Mouse (Mus musculus) limb, embryonic 15.5 days (tissue): ENCODE measurements at regions not wholly inside any gene's neighbourhood (a gene's known extent, or its start where the extent isn't known, plus 50 kb on each side); places are given as distances from the start of the nearest gene placed in this dataset.
"Not testable (repeated sequence)": the region's sequence is repeated elsewhere in the genome, so short reads cannot be mapped to it uniquely, and the experiment has no call there.

Source experiments
- ATAC-seq: fragments of 200-750 bp; cut with Nextera tagmentation; 2 replicates; pipeline ENCODE4 v1.8.0; 2017; ENCODE audit warnings: low read depth, moderate TSS enrichment; ENCODE audit not compliant: insufficient number of reproducible peaks, low FRiP score, low TSS enrichment
- H3K27ac ChIP-seq: fragments of 300-500 bp; sonication (generic); 2 replicates; pipeline ENCODE4 v1.5.1; 2015; ENCODE audit warnings: moderate library complexity, mild to moderate bottlenecking, inconsistent platforms
- H3K27me3 ChIP-seq: fragments of 300-500 bp; sonication (generic); 2 replicates; pipeline ENCODE4 v1.6.1; 2015; ENCODE audit warnings: inconsistent platforms
- H3K36me3 ChIP-seq: fragments of 300-500 bp; sonication (generic); 2 replicates; pipeline ENCODE4 v1.6.1; 2015; ENCODE audit warnings: inconsistent platforms
- H3K4me1 ChIP-seq: fragments of 300-500 bp; sonication (generic); 2 replicates; pipeline ENCODE4 v1.6.1; 2015; ENCODE audit warnings: inconsistent platforms
- H3K4me2 ChIP-seq: fragments of 300-500 bp; sonication (generic); 2 replicates; pipeline ENCODE4 v1.6.1; 2015; ENCODE audit warnings: mild to moderate bottlenecking, inconsistent platforms
- H3K4me3 ChIP-seq: fragments of 300-500 bp; sonication (generic); 2 replicates; pipeline ENCODE4 v1.5.1; 2015; ENCODE audit warnings: mild to moderate bottlenecking, inconsistent platforms
- H3K9ac ChIP-seq: fragments of 300-500 bp; sonication (generic); 2 replicates; pipeline ENCODE4 v1.6.1; 2015; ENCODE audit warnings: inconsistent platforms
- H3K9me3 ChIP-seq: fragments of 300-500 bp; sonication (generic); 2 replicates; pipeline ENCODE4 v1.6.1; 2016; ENCODE audit warnings: inconsistent platforms
- WGBS: fragments of 180-500 bp; shearing (Covaris S2); methylation state at CpG from one replicate; pipeline ENCODE4 v1.1.7; 2015; 5-methylcytosine and 5-hydroxymethylcytosine counted together

- no peak for ATAC-seq
- no peaks in the 10 kb centered on the region for H3K9me3 ChIP-seq
- WGBS: 46% methylated on average over 17 of the region's 17 CpGs
- no peaks in the 10 kb centered on the region for H3K36me3 ChIP-seq
- no peak overlapping the region for H3K9ac ChIP-seq
- H3K27me3 ChIP-seq: no peaks in the 10 kb centered on the region
- no peak overlapping the region for H3K27ac ChIP-seq
- H3K4me3 ChIP-seq: peak overlapping the region; percentile 15
- H3K4me1 ChIP-seq: peaks cover 3% of the 10 kb centered on the region; the same call in 1 of the 2 replicates
- peak overlapping the region; percentile 36 for H3K4me2 ChIP-seq
These were observed 92.6 kb upstream of the Zfp706 start for GRCm38 (mm10) chr15:37099927-37100766.

DNA sequence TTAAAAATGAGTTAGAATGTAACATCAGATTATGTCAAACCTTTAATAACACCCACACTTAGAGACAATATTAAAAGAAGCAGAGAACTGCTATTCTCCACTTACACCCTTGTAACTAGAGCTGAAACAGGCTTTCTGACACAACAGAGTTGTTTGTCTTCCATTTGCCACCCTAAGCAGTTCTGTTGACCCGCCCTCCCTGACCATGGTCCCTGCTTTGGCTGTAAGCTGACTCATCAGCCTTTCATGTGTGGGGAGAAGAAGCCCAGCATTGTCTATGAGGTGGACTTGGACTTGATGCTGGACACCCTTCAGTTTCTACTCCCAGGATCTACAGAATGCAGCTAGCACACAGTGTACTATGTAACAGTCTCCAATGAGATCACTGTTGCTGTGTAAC lies 91.6 kb upstream of the Zfp706 start:
- no peak overlapping the region for H3K4me3 ChIP-seq
- WGBS: 89% methylated on average over 1 of the region's 1 CpGs
- H3K36me3 ChIP-seq: no peaks in the 10 kb centered on the region
- no peak overlapping the region for H3K27ac ChIP-seq
- no peak overlapping the region for H3K4me2 ChIP-seq
- H3K9me3 ChIP-seq: no peaks in the 10 kb centered on the region
- ATAC-seq: no peak
- no peak overlapping the region for H3K9ac ChIP-seq
- H3K4me1 ChIP-seq: peaks cover 3% of the 10 kb centered on the region; the same call in 1 of the 2 replicates
- no peaks in the 10 kb centered on the region for H3K27me3 ChIP-seq

- Histone ChIP-seq H3K9me3 (no peaks in the 10 kb centered on the region), H3K27me3 (no peaks in the 10 kb centered on the region), H3K36me3 (no peaks in the 10 kb centered on the region), H3K9ac (no peak overlapping the region), H3K4me1 (peaks cover 3% of the 10 kb centered on the region; the same call in 1 of the 2 replicates), H3K4me2 (no peak overlapping the region), H3K4me3 (no peak overlapping the region), H3K27ac (no peak overlapping the region)
- ATAC-seq: no peak
- WGBS: 94% methylated on average over 7 of the region's 7 CpGs
These were observed 89.9 kb upstream of the Zfp706 start for GRCm38 (mm10) chr15:37097426-37097825.

DNA sequence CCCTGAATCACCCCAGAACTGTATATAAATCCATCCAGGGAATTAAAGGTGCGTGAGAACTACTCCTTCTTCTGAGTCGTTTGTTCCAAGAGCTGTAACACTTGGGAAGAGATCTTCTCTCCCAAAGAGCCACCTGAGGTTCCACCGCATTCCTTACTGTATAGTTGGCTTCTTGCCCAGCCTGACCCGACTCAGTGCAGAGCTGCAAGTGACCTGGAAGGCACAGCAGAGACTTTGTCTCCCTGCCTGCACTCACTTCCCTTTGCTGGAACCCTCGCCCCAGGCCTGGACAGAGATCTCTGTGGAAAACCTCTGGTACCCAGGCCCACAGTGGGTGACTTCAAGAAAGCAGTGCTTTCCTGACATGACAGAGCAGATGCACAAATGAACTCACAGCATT lies 83.6 kb upstream of the Zfp706 start:
- H3K4me2 ChIP-seq, H3K27ac ChIP-seq, ATAC-seq, H3K4me1 ChIP-seq, H3K36me3 ChIP-seq, H3K27me3 ChIP-seq, H3K9ac ChIP-seq, H3K9me3 ChIP-seq, H3K4me3 ChIP-seq: not testable (repeated sequence)
- 34% methylated on average over 5 of the region's 5 CpGs for WGBS

DNA sequence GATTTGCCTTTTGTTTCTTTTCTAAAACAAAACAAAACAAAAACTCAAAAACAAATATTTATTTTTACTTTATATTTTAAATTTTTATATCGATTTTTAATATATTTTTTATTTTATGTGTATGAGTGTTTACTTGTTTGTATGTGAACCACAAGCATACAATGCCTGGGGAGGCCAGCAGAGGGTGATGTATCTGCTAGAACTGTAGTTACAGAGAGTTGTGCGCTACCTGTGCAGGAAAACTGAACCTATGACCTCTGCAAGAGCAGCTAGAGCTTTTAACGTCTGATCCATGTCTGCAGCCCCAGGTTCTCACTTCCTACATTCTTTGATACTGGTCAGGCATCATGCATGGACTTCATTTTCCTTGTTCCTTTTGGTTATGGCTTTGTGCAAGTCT lies 76.2 kb upstream of the Zfp706 start:
- ATAC-seq: no peak
- H3K27ac ChIP-seq: no peak overlapping the region
- H3K4me1 ChIP-seq: no peaks in the 10 kb centered on the region
- H3K27me3 ChIP-seq: no peaks in the 10 kb centered on the region
- H3K9ac ChIP-seq: no peak overlapping the region
- H3K4me2 ChIP-seq: no peak overlapping the region
- WGBS: 83% methylated on average over 3 of the region's 3 CpGs
- H3K9me3 ChIP-seq: no peaks in the 10 kb centered on the region; the same call in 1 of the 2 replicates
- no peaks in the 10 kb centered on the region for H3K36me3 ChIP-seq
- H3K4me3 ChIP-seq: no peak overlapping the region

GRCm38 (mm10) chr15:37081836-37082235 lies 74.3 kb upstream of the Zfp706 start:
- H3K9ac ChIP-seq: no peak overlapping the region
- 67% methylated on average over 2 of the region's 2 CpGs for WGBS

GRCm38 (mm10) chr15:37080931-37081330 lies 73.4 kb upstream of the Zfp706 start:
- H3K4me1 ChIP-seq: no peaks in the 10 kb centered on the region
- WGBS: 87% methylated on average over 2 of the region's 2 CpGs
- no peaks in the 10 kb centered on the region for H3K36me3 ChIP-seq
- no peaks in the 10 kb centered on the region for H3K27me3 ChIP-seq
- no peak for ATAC-seq
- H3K4me2 ChIP-seq: no peak overlapping the region
- no peak overlapping the region for H3K9ac ChIP-seq
- no peak overlapping the region for H3K27ac ChIP-seq
- H3K9me3 ChIP-seq: no peaks in the 10 kb centered on the region
- no peak overlapping the region for H3K4me3 ChIP-seq

More at GRCm38 (mm10) chr15:37081836-37082235, 74.3 kb upstream of the Zfp706 start:
- no peaks in the 10 kb centered on the region for H3K4me1 ChIP-seq
- no peaks in the 10 kb centered on the region for H3K27me3 ChIP-seq
- H3K9me3 ChIP-seq: no peaks in the 10 kb centered on the region
- H3K4me3 ChIP-seq: no peak overlapping the region
- no peaks in the 10 kb centered on the region for H3K36me3 ChIP-seq
- no peak overlapping the region for H3K4me2 ChIP-seq
- no peak for ATAC-seq
- H3K27ac ChIP-seq: no peak overlapping the region

DNA sequence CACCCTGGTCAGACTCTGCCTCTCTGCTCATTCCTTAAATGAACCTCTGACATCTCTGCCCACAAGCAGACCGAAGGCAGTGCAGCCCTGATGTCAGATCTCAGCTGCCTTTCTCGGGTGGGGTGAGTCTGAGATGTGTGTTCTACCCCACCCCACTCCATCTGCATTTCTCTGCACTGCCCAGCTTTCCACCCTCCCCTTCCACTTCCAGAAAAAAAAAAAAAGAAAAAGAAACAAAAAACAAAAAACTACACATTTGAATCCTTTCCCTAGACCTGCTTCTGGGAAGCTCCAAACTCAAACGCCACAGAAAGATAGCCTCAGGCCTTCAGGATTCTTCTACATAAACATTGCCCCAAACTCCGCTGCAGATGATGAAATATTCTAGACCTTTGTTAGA lies 72.8 kb upstream of the Zfp706 start:
- WGBS: 83% methylated on average over 4 of the region's 4 CpGs
- no peaks in the 10 kb centered on the region for H3K36me3 ChIP-seq

GRCm38 (mm10) chr15:37074207-37074606 lies 66.6 kb upstream of the Zfp706 start:
- H3K9ac ChIP-seq, H3K27ac ChIP-seq, H3K4me1 ChIP-seq, H3K4me3 ChIP-seq, H3K36me3 ChIP-seq, H3K9me3 ChIP-seq, ATAC-seq, H3K27me3 ChIP-seq, H3K4me2 ChIP-seq: not testable (repeated sequence)
- 86% methylated on average over 2 of the region's 2 CpGs for WGBS

More for the DNA sequence above, 72.8 kb upstream of the Zfp706 start:
- Histone ChIP-seq H3K27ac (no peak overlapping the region), H3K9me3 (no peaks in the 10 kb centered on the region), H3K9ac (no peak overlapping the region), H3K4me3 (no peak overlapping the region), H3K4me1 (no peaks in the 10 kb centered on the region), H3K4me2 (no peak overlapping the region), H3K27me3 (no peaks in the 10 kb centered on the region)
- ATAC-seq: no peak

GRCm38 (mm10) chr15:37072202-37072862 lies 64.8 kb upstream of the Zfp706 start:
- Histone ChIP-seq H3K4me3 (no peak overlapping the region), H3K4me1 (no peaks in the 10 kb centered on the region), H3K4me2 (no peak overlapping the region), H3K9me3 (no peaks in the 10 kb centered on the region), H3K9ac (no peak overlapping the region), H3K27me3 (no peaks in the 10 kb centered on the region), H3K27ac (no peak overlapping the region), H3K36me3 (no peaks in the 10 kb centered on the region)
- no peak for ATAC-seq
- 74% methylated on average over 5 of the region's 5 CpGs for WGBS

DNA sequence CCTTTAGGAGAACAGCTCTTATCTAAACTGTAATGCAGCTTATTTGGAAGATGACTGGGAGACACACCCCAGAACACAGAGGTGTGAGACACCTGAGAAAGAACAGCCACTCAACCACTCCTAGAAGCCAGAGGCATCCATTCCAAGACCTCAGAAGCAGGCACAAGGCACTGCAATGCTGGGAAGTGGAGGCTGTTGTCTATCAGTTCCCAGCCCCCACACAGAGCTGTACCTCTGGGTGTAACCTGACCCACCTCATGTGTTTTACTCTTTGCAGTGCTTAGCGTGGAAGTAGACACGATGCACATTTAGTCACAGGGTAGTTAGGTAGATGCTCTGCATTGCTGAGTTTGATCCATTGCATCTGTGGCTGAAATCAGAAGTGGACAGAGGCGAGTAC lies 62.6 kb upstream of the Zfp706 start:
- Histone ChIP-seq H3K4me3 (no peak overlapping the region), H3K27ac (no peak overlapping the region), H3K4me2 (no peak overlapping the region), H3K9ac (no peak overlapping the region), H3K27me3 (no peaks in the 10 kb centered on the region), H3K9me3 (no peaks in the 10 kb centered on the region), H3K36me3 (no peaks in the 10 kb centered on the region), H3K4me1 (no peaks in the 10 kb centered on the region)
- WGBS: 41% methylated on average over 3 of the region's 3 CpGs
- ATAC-seq: no peak

GRCm38 (mm10) chr15:37067326-37067725 lies 59.8 kb upstream of the Zfp706 start:
- WGBS: 86% methylated on average over 4 of the region's 4 CpGs
- H3K4me3 ChIP-seq: no peak overlapping the region

More at GRCm38 (mm10) chr15:37067326-37067725, 59.8 kb upstream of the Zfp706 start:
- no peak overlapping the region for H3K4me2 ChIP-seq
- H3K4me1 ChIP-seq: no peaks in the 10 kb centered on the region
- ATAC-seq: no peak
- no peaks in the 10 kb centered on the region for H3K9me3 ChIP-seq
- no peak overlapping the region for H3K9ac ChIP-seq
- H3K27ac ChIP-seq: no peak overlapping the region
- H3K27me3 ChIP-seq: no peaks in the 10 kb centered on the region
- no peaks in the 10 kb centered on the region for H3K36me3 ChIP-seq
